Mouse (Mus musculus) E14TG2a.4 (cell line): ENCODE results near the gene Oxsr1.

ENCODE experiments used
- CTCF ChIP-seq: conservative IDR thresholded peaks from 2 replicates; pipeline ENCODE4 v1.5.1; 2014; ENCODE audit warnings: low read length
- NANOG ChIP-seq: IDR thresholded peaks from 2 replicates; pipeline ENCODE4 v1.6.1; 2014; ENCODE audit warnings: borderline replicate concordance, low read length, mixed read lengths
- POU5F1 ChIP-seq: IDR thresholded peaks from 2 replicates; pipeline ENCODE4 v1.6.1; 2014; ENCODE audit warnings: low read length, borderline replicate concordance

DNA sequence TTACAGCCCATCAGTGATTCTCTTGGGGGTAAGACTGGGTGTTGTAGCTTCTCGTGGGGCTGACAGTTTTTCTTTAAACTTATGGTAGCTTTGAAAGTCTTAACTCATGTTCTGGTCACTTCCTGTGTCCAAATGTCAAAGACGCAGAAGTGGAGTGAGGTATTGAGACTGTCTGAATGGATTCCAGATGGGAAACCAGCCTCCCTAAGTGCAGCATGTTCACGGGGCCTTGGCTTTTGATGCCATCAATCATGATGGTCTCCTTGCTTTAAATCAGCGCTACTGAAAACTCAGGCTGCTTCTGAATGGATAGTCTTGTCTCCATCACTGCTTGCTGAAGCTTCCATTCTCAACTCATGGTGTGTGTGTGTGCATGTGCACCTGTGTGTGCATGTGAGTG lies 49.0 kb upstream of the Oxsr1 start:
- TF ChIP-seq CTCF: no peak
- no peak for TF ChIP-seq NANOG
- TF ChIP-seq POU5F1: no peak
